Mouse (Mus musculus) C2C12 (cell line): ENCODE results near the gene Abhd12.

Source experiments
- CEBPB ChIP-seq: IDR thresholded peaks from one replicate; pipeline ENCODE4 v1.6.1; 2011; ENCODE audit warnings: low read depth, mild to moderate bottlenecking, control low read depth, moderate library complexity
- CTCF ChIP-seq: IDR thresholded peaks from one replicate; pipeline ENCODE4 v1.5.1; 2011; ENCODE audit not compliant: control insufficient read depth, insufficient read depth, insufficient read length
- FOSL1 ChIP-seq: IDR thresholded peaks from one replicate; pipeline ENCODE4 v1.8.0; 2011; ENCODE audit warnings: mild to moderate bottlenecking, low read length; ENCODE audit not compliant: poor library complexity, insufficient read depth, severe bottlenecking
- MAX ChIP-seq: IDR thresholded peaks from one replicate; pipeline ENCODE4 v1.6.1; 2011; ENCODE audit warnings: mild to moderate bottlenecking, control low read depth
- MYOD1 ChIP-seq: IDR thresholded peaks from one replicate; pipeline ENCODE4 v1.6.1; 2011; ENCODE audit warnings: low read depth; ENCODE audit not compliant: control insufficient read depth, insufficient read length
- MYOG ChIP-seq: IDR thresholded peaks from one replicate; pipeline ENCODE4 v1.6.1; 2011; ENCODE audit not compliant: control insufficient read depth, insufficient read length; ENCODE audit errors: extremely low read depth
- USF1 ChIP-seq: IDR thresholded peaks from one replicate; pipeline ENCODE4 v1.6.1; 2011; ENCODE audit warnings: low read depth, mild to moderate bottlenecking, control low read depth, moderate library complexity

DNA sequence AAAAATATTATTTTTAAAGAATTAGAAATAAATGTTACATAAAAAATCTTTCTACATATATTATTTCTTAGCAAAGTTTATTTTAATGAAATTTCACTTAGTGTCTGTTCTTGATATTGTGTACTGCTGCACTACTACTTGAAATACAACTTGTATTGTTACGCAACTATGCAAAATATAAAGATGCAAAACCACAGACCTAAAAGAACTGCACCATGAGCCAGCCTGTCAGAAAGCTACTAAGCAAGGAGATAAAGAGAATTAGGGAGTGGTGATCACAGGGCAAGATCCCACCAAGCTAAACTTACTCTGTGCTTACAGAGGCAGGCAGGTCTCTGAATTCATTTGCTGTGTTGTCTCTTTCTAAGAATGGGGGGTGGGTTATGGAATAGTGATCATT, 29.3 kb downstream of the Abhd12 start:
- TF ChIP-seq CTCF: no peak
- TF ChIP-seq MAX: no peak
- no peak for TF ChIP-seq USF1
- no peak for TF ChIP-seq FOSL1
- TF ChIP-seq MYOG: no peak
- TF ChIP-seq CEBPB: peak; percentile 29
- no peak for TF ChIP-seq MYOD1
